ENCODE assay signal across 14 mouse cellular contexts in the genomic region with DNA sequence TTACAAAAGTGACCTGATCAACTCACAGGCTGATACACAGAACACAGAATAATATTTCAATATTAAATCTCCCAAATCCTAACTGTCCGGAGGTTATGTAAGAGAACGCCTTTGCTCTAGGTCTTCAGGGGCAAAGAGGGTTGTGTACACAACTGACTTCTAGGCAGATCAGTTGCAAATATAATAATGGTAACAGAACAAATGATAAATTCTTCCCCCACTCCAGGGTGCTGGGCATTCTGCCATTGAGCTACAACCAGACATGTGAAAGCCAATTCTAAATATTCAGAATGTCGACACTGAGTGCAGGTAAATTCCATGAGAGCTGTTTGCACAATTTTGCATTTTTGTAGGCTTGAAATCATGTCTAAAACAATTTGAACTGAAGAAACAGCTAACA. TPM values are rescaled to one million over a fixed set of nuclear protein-coding genes. Genes with fewer than 3 reads are reported as not detected.
DNase-seq lines count a peak whose midpoint lies in the region; ATAC-seq and TF ChIP-seq lines count a peak whose summit lies in the region.
"Had no signal": no experiment of that assay in that cellular context is flagged by ENCODE, and none has a peak within 500 bp of the region (broad histone marks: within the 10 kb centered on the region; RNA-seq: fewer than 3 reads in every experiment).

No protein-coding gene starts in this region.

- H3K36me3 ChIP-seq in liver, embryonic 12.5 days = peaks cover 3% of the 10 kb centered on the region; the same call in 1 of the 2 replicates
- H3K36me3 ChIP-seq in liver, embryonic 11.5 days (ENCODE audit: control insufficient read depth, insufficient read depth, low read length) = no peaks in the 10 kb centered on the region
- no peaks in the 10 kb centered on the region for H3K36me3 ChIP-seq in liver, embryonic 14.5 days (replicated peaks; ENCODE audit: control insufficient read depth, insufficient read depth, low read depth)
- H3K36me3 ChIP-seq in kidney, embryonic 15.5 days = no peaks in the 10 kb centered on the region
- H3K36me3 ChIP-seq: embryonic facial prominence, embryonic 13.5 days; forebrain, embryonic 12.5 days; heart, embryonic 12.5 days; neural tube, embryonic 15.5 days had no signal

- TF ChIP-seq EP300 in liver, embryonic 14.5 days (IDR thresholded peaks at IDR 0.05; ENCODE audit: low read depth) = no peak

- no peak for TF ChIP-seq CTCF in liver, embryonic 14.5 days (IDR thresholded peaks at IDR 0.05; ENCODE audit: low read depth)

- 0 out of 2 replicates have a peak overlapping the region, but pooled peaks have one; percentile 94 for H3K4me2 ChIP-seq in liver, embryonic 12.5 days
- H3K4me2 ChIP-seq in liver, embryonic 11.5 days = no peak overlapping the region
- H3K4me2 ChIP-seq in liver, embryonic 14.5 days (ENCODE audit: low read depth) = peak overlapping the region; percentile 90
- H3K4me2 ChIP-seq in kidney, embryonic 15.5 days = no peak overlapping the region
- H3K4me2 ChIP-seq: embryonic facial prominence, embryonic 13.5 days; forebrain, embryonic 12.5 days; neural tube, embryonic 15.5 days had no signal

- ATAC-seq in liver, embryonic 12.5 days = no peak
- no peak for ATAC-seq in liver, embryonic 11.5 days (replicated peaks; ENCODE audit: low FRiP score)
- no peak for ATAC-seq in liver, embryonic 14.5 days (ENCODE audit: insufficient read depth)
- no peak for ATAC-seq in erythroid progenitor cell, adult 5-6 weeks (replicated peaks; ENCODE audit: low FRiP score, poor library complexity, severe bottlenecking)
- ATAC-seq in kidney, embryonic 15.5 days (replicated peaks; ENCODE audit: low FRiP score) = no peak

- H3K27ac ChIP-seq in liver, embryonic 12.5 days = no peak overlapping the region
- H3K27ac ChIP-seq in liver, embryonic 11.5 days (ENCODE audit: low read depth, low read length) = no peak overlapping the region
- H3K27ac ChIP-seq in liver, embryonic 14.5 days = no peak overlapping the region
- H3K27ac ChIP-seq in kidney, embryonic 15.5 days = no peak overlapping the region
- H3K27ac ChIP-seq: embryonic facial prominence, embryonic 13.5 days; forebrain, embryonic 12.5 days; neural tube, embryonic 15.5 days had no signal

- peaks cover 75% of the 10 kb centered on the region for H3K4me1 ChIP-seq in liver, embryonic 12.5 days
- peaks cover 47% of the 10 kb centered on the region for H3K4me1 ChIP-seq in liver, embryonic 11.5 days (replicated peaks; ENCODE audit: control insufficient read depth, insufficient read depth, low read length)
- H3K4me1 ChIP-seq in liver, embryonic 14.5 days (replicated peaks; ENCODE audit: control insufficient read depth in 2 of 2, insufficient read depth in 2 of 2, low read length in 1 of 2) = peaks cover 29 to 33% of the 10 kb centered on the region in 2 experiments
- H3K4me1 ChIP-seq in kidney, embryonic 15.5 days = peaks cover 55% of the 10 kb centered on the region

- H3K9me3 ChIP-seq in liver, embryonic 12.5 days (replicated peaks) = no peaks in the 10 kb centered on the region
- no peaks in the 10 kb centered on the region for H3K9me3 ChIP-seq in liver, embryonic 11.5 days (ENCODE audit: control insufficient read depth, low read length)
- no peaks in the 10 kb centered on the region for H3K9me3 ChIP-seq in liver, embryonic 14.5 days (ENCODE audit: control insufficient read depth, low read length)
- no peaks in the 10 kb centered on the region for H3K9me3 ChIP-seq in kidney, embryonic 15.5 days (replicated peaks)
- H3K9me3 ChIP-seq: embryonic facial prominence, embryonic 13.5 days; forebrain, embryonic 12.5 days; heart, embryonic 12.5 days; neural tube, embryonic 15.5 days had no signal

- H3K27me3 ChIP-seq in liver, embryonic 12.5 days (replicated peaks) = no peaks in the 10 kb centered on the region
- no peaks in the 10 kb centered on the region for H3K27me3 ChIP-seq in liver, embryonic 11.5 days (replicated peaks; ENCODE audit: control insufficient read depth, insufficient read depth, low read length)
- no peaks in the 10 kb centered on the region for H3K27me3 ChIP-seq in liver, embryonic 14.5 days (ENCODE audit: control insufficient read depth, insufficient read depth, low read length)
- H3K27me3 ChIP-seq in kidney, embryonic 15.5 days = no peaks in the 10 kb centered on the region
- H3K27me3 ChIP-seq: embryonic facial prominence, embryonic 13.5 days; forebrain, embryonic 12.5 days; heart, embryonic 12.5 days; neural tube, embryonic 15.5 days had no signal

- no peak overlapping the region for H3K4me3 ChIP-seq in liver, embryonic 12.5 days
- H3K4me3 ChIP-seq in liver, embryonic 11.5 days (ENCODE audit: low read depth, low read length) = no peak overlapping the region
- no peak overlapping the region for H3K4me3 ChIP-seq in liver, embryonic 14.5 days (ENCODE audit: insufficient read depth in 1 of 2, low read depth in 2 of 2, low read length in 2 of 2)
- H3K4me3 ChIP-seq in kidney, embryonic 15.5 days (replicated peaks) = no peak overlapping the region
- H3K4me3 ChIP-seq: embryonic facial prominence, embryonic 13.5 days; forebrain, embryonic 12.5 days; heart, embryonic 12.5 days; neural tube, embryonic 15.5 days had no signal

- DNase-seq in cerebellum, adult 11-12 months = peak; percentile 59
- DNase-seq in cerebellum, postnatal 4 days (ENCODE audit: low spot score in 2 of 2) = no peak
- DNase-seq in liver, embryonic 11.5 days (ENCODE audit: low spot score) = no peak
- DNase-seq in liver, embryonic 14.5 days (ENCODE audit: low read depth in 3 of 3, low spot score in 3 of 3) = no peak
- no peak for DNase-seq in embryo, embryonic 11 days
- DNase-seq: B cell, adult 2 months; thymus, adult 18-20 months had no signal

- 0 out of 2 replicates have a peak overlapping the region, but pooled peaks have one; percentile 19 for H3K9ac ChIP-seq in liver, embryonic 12.5 days
- no peak overlapping the region for H3K9ac ChIP-seq in liver, embryonic 11.5 days (ENCODE audit: low read depth, low read length)
- H3K9ac ChIP-seq in liver, embryonic 14.5 days (replicated peaks) = no peak overlapping the region; the same call in 1 of the 2 replicates
- H3K9ac ChIP-seq in kidney, embryonic 15.5 days = no peak overlapping the region
- H3K9ac ChIP-seq: embryonic facial prominence, embryonic 13.5 days; forebrain, embryonic 12.5 days; heart, embryonic 12.5 days; neural tube, embryonic 15.5 days had no signal

- WGBS in liver, embryonic 12.5 days (ENCODE audit: insufficient replicate concordance) = 84% methylated on average over 3 of the region's 3 CpGs
- 88% methylated on average over 3 of the region's 3 CpGs for WGBS in liver, embryonic 11.5 days
- WGBS in liver, embryonic 14.5 days (ENCODE audit: insufficient replicate concordance) = 84% methylated on average over 3 of the region's 3 CpGs
- 80% methylated on average over 3 of the region's 3 CpGs for WGBS in kidney, embryonic 15.5 days

RNA-seq across cellular contexts. Expression of a gene that starts 3.9 kb away (rescaled TPM):
- polyA plus RNA-seq in liver, embryonic 12.5 days (2016; fragmentation: Nextera tagmentation; extraction: Ambion mirVana) = 210 and 212 TPM in 2 replicates
- polyA plus RNA-seq in liver, embryonic 11.5 days (2014; fragmentation: Nextera tagmentation; extraction: Ambion mirVana) = 256 and 297 TPM in 2 replicates
- polyA plus RNA-seq in liver, embryonic 14.5 days (2012; rRNA removed) = 111 and 120 TPM in 2 replicates
- 163 and 182 TPM in 2 replicates for polyA plus RNA-seq in liver, embryonic 14.5 days (2014; fragmentation: Nextera tagmentation; extraction: Ambion mirVana)
- 268 and 297 TPM in 2 replicates for total RNA-seq in erythroid progenitor cell, adult 5-6 weeks (2015; ENCODE audit: low replicate concordance)
- total RNA-seq in erythroid progenitor cell, adult 5-6 weeks (2017; ENCODE audit: low replicate concordance) = 307 and 428 TPM in 2 replicates
- 325 and 336 TPM in 2 replicates for polyA plus RNA-seq in kidney, embryonic 15.5 days (2015; fragmentation: Nextera tagmentation; extraction: Ambion mirVana)

Comparison
In these comparisons a context has a peak if more than half of its experiments do, and no peak if none do; other contexts are left out.
1. H3K4me2 ChIP-seq: peak in liver, embryonic 12.5 days (single experiment) and liver, embryonic 14.5 days (single experiment); none in liver, embryonic 11.5 days (single experiment) and kidney, embryonic 15.5 days (single experiment).